Mouse (Mus musculus) kidney, postnatal 0 days (tissue): ENCODE data around the gene Tob2. TPM values are rescaled to one million over a fixed set of nuclear protein-coding genes. Genes with fewer than 3 reads are reported as not detected.

Experiments
- ATAC-seq: fragments of 200-750 bp; cut with Nextera tagmentation; replicated peaks from 2 replicates; pipeline ENCODE4 v1.8.0; 2017; ENCODE audit warnings: low read depth, moderate number of reproducible peaks, moderate TSS enrichment, moderate library complexity; ENCODE audit not compliant: low FRiP score
- DNase-seq: peaks from one replicate; pipeline ENCODE4 v3.0.0-alpha.2; 2016; ENCODE audit warnings: low spot score
- H3K27ac ChIP-seq: fragments of 300-500 bp; sonication (generic); 2 replicates; pipeline ENCODE4 v1.5.1; 2014; ENCODE audit warnings: mild to moderate bottlenecking
- H3K27me3 ChIP-seq: fragments of 300-500 bp; sonication (generic); 2 replicates; pipeline ENCODE4 v1.6.1; 2014; ENCODE audit warnings: low read length, mixed read lengths; ENCODE audit not compliant: insufficient read depth
- H3K36me3 ChIP-seq: fragments of 300-500 bp; sonication (generic); 2 replicates; pipeline ENCODE4 v1.6.1; 2014; ENCODE audit warnings: low read length, mixed read lengths; ENCODE audit not compliant: insufficient read depth
- H3K4me1 ChIP-seq: fragments of 300-500 bp; sonication (generic); replicated peaks from 2 replicates; pipeline ENCODE4 v1.6.1; 2014; ENCODE audit warnings: antibody characterized with exemption, low read length, mixed read lengths; ENCODE audit not compliant: insufficient read depth
- H3K4me2 ChIP-seq: fragments of 300-500 bp; sonication (generic); 2 replicates; pipeline ENCODE4 v1.6.1; 2014; ENCODE audit warnings: mild to moderate bottlenecking, low read length, moderate library complexity, mixed read lengths
- H3K4me3 ChIP-seq: fragments of 300-500 bp; sonication (generic); replicated peaks from 2 replicates; pipeline ENCODE4 v1.5.1; 2014; ENCODE audit warnings: low read depth, low read length
- H3K9ac ChIP-seq: fragments of 300-500 bp; sonication (generic); 2 replicates; pipeline ENCODE4 v1.6.1; 2014; ENCODE audit warnings: low read depth, low read length
- H3K9me3 ChIP-seq: fragments of 300-500 bp; sonication (generic); replicated peaks from 2 replicates; pipeline ENCODE4 v1.6.1; 2016; ENCODE audit warnings: low read length, inconsistent platforms, mixed read lengths
- CTCF ChIP-seq: IDR thresholded peaks from 2 replicates; pipeline ENCODE4 v1.5.1; 2016; ENCODE audit warnings: antibody characterized with exemption, low read depth, mild to moderate bottlenecking, moderate library complexity
- WGBS: fragments of 180-500 bp; shearing (Covaris S2); extraction: QIAGEN DNeasy Blood & Tissue Kit; methylation state at CpG from one replicate; pipeline ENCODE4 v1.1.7; 2014; 5-methylcytosine and 5-hydroxymethylcytosine counted together
- polyA plus RNA-seq: library from polyadenylated mRNA; unstranded; fragments of >200 nt; fragmentation: Nextera tagmentation; extraction: Ambion mirVana; gene quantifications from 2 replicates; pipeline ENCODE4 v1.2.1, GENCODE M21; 2015

Tob2 gene
- polyA plus RNA-seq, 1 experiment from 2014 or later: 22.5 TPM

- H3K36me3 ChIP-seq: no peaks in the 10 kb centered on the region; the same call in 1 of the 2 replicates
- H3K9me3 ChIP-seq: no peaks in the 10 kb centered on the region
- H3K27me3 ChIP-seq: no peaks in the 10 kb centered on the region
- H3K9ac ChIP-seq: peak overlapping the region; percentile 88
- H3K4me1 ChIP-seq: 0 out of 2 replicates have a peak, but pooled peaks cover 7% of the 10 kb centered on the region
- DNase-seq (peak; percentile 30), ATAC-seq (no peak)
- 0% methylated on average over 14 of the region's 14 CpGs for WGBS
- peak overlapping the region; percentile 83 for H3K4me3 ChIP-seq
- peak overlapping the region; percentile 96 for H3K27ac ChIP-seq
- no peak for TF ChIP-seq CTCF
- H3K4me2 ChIP-seq: peak overlapping the region; percentile 79
Measured at GRCm38 (mm10) chr15:81856938-81857723, 1.5 kb downstream of the Tob2 start.

DNA sequence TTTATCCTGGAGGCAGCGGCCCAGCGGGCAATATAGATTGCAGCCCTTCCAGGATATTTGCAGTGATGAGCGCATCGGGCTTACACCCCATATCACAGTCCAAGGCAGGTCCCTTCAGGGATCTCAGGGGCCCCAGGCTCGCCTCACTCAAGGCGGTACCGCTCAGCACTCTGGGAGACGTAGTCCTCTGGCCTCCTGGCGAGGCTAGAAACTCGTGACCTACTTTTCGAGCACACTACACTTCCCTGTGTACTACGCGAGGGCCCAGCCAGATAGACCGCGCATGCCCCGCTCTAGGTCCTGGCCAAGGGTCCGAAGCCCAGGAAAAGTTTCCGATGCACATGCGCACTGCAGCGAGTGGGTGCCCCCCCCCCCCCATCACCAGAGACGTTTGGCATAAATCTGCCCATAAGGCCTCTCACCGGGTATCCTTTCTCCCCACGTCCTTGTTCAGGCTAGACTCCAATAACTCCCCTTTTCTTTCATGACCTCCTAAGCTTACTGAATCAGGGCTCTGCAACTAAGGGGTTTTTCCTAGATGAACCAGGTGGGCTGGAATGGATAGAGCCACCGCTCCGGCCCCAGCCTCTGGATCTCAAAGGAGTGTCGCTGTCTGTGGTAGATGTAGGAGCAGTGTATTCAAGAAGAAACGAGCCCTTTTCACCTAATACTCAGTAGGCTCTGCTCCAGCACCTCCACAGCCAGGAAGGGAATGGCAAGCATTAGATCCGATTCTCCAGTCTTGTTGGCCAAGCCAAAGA lies 2.4 kb downstream of the Tob2 start:
- Histone ChIP-seq H3K4me2 (peak overlapping the region; percentile 79), H3K27ac (peak overlapping the region; percentile 96), H3K9me3 (no peaks in the 10 kb centered on the region), H3K36me3 (peaks cover 9% of the 10 kb centered on the region), H3K9ac (peak overlapping the region; percentile 88), H3K27me3 (no peaks in the 10 kb centered on the region), H3K4me1 (0 out of 2 replicates have a peak, but pooled peaks cover 7% of the 10 kb centered on the region), H3K4me3 (peak overlapping the region; percentile 83)
- ATAC-seq: peak; percentile 86
- DNase-seq: peak; percentile 96
- TF ChIP-seq CTCF: no peak
- WGBS: under 1% methylated on average over 28 of the region's 28 CpGs

- no peaks in the 10 kb centered on the region for H3K27me3 ChIP-seq
- 77% methylated on average over 7 of the region's 7 CpGs for WGBS
- H3K9ac ChIP-seq: no peak overlapping the region
- peaks cover 33% of the 10 kb centered on the region for H3K36me3 ChIP-seq
- TF ChIP-seq CTCF: no peak
- no peak overlapping the region for H3K4me3 ChIP-seq
- 0 out of 2 replicates have a peak, but pooled peaks cover 7% of the 10 kb centered on the region for H3K4me1 ChIP-seq
- DNase-seq: no peak
- no peak overlapping the region for H3K4me2 ChIP-seq
- ATAC-seq: no peak
- H3K27ac ChIP-seq: 0 out of 2 replicates have a peak overlapping the region, but pooled peaks have one; percentile 31
- no peaks in the 10 kb centered on the region for H3K9me3 ChIP-seq
Measured at GRCm38 (mm10) chr15:81853081-81853480, 5.5 kb downstream of the Tob2 start.

GRCm38 (mm10) chr15:81852411-81853000 lies 6.1 kb downstream of the Tob2 start:
- no peak for DNase-seq
- Histone ChIP-seq H3K4me1 (0 out of 2 replicates have a peak, but pooled peaks cover 7% of the 10 kb centered on the region), H3K4me2 (no peak overlapping the region), H3K27ac (peak overlapping the region; percentile 31; the same call in 1 of the 2 replicates), H3K27me3 (no peaks in the 10 kb centered on the region), H3K4me3 (no peak overlapping the region), H3K36me3 (peaks cover 33% of the 10 kb centered on the region), H3K9me3 (no peaks in the 10 kb centered on the region), H3K9ac (no peak overlapping the region)
- no peak for ATAC-seq
- no peak for TF ChIP-seq CTCF
- WGBS: 80% methylated on average over 9 of the region's 9 CpGs

GRCm38 (mm10) chr15:81851375-81851774 lies 7.2 kb downstream of the Tob2 start:
- WGBS: 93% methylated on average over 15 of the region's 15 CpGs
- Histone ChIP-seq H3K27ac (no peak overlapping the region), H3K36me3 (peaks cover 37% of the 10 kb centered on the region), H3K4me2 (no peak overlapping the region), H3K27me3 (no peaks in the 10 kb centered on the region), H3K4me1 (0 out of 2 replicates have a peak, but pooled peaks cover 7% of the 10 kb centered on the region), H3K4me3 (no peak overlapping the region), H3K9me3 (no peaks in the 10 kb centered on the region), H3K9ac (no peak overlapping the region)
- no peak for ATAC-seq
- TF ChIP-seq CTCF: no peak
- DNase-seq: no peak

DNA sequence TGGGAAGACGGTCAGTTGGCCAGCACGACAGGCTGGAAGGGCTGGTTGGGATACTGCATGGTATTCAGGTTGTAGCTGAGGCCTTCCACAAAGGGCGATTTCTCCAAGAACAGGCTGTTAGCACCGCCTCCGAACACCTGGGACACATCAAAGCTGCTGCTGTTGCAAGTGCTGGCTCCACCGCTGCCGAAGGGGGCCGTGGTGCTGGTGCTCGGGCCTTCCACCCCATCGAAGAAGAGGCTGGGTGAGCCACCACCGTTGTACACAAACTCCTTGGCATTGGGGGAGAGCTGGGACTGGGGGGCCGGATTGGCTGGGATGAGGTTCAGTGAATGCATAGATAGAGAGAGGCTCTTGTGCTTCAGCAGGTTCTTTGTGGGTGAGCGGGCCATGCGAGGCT lies 7.9 kb downstream of the Tob2 start:
- Histone ChIP-seq H3K9me3 (no peaks in the 10 kb centered on the region), H3K4me2 (no peak overlapping the region), H3K36me3 (peaks cover 37% of the 10 kb centered on the region), H3K4me1 (0 out of 2 replicates have a peak, but pooled peaks cover 6% of the 10 kb centered on the region), H3K27ac (no peak overlapping the region), H3K4me3 (no peak overlapping the region), H3K27me3 (no peaks in the 10 kb centered on the region), H3K9ac (no peak overlapping the region)
- DNase-seq (no peak), ATAC-seq (no peak)
- 71% methylated on average over 14 of the region's 14 CpGs for WGBS
- no peak for TF ChIP-seq CTCF
